Mouse (Mus musculus): Measurements from ENCODE around the gene Sccpdh.

- TF ChIP-seq CTCF (IDR thresholded peaks at IDR 0.05; ENCODE audit: borderline replicate concordance, control insufficient read depth, extremely low read depth, insufficient read depth, low read length, poor library complexity) = peak; percentile 73; the same call in 1 of the 2 replicates
- no peak for TF ChIP-seq POLR2A (IDR thresholded peaks at IDR 0.05; ENCODE audit: control insufficient read depth, extremely low read depth, insufficient read depth, low read length, poor library complexity)
Observed at GRCm38 (mm10) chr1:179645101-179645979, 22.7 kb upstream of the Sccpdh start.
